Mouse (Mus musculus): ENCODE measurements around the gene Ak1. TPM values are rescaled to one million over a fixed set of nuclear protein-coding genes. Genes with fewer than 3 reads are reported as not detected.

Gene Ak1
- total and polyA plus RNA-seq, 2 experiments from 2014 or later: 107 to 114 TPM

DNA sequence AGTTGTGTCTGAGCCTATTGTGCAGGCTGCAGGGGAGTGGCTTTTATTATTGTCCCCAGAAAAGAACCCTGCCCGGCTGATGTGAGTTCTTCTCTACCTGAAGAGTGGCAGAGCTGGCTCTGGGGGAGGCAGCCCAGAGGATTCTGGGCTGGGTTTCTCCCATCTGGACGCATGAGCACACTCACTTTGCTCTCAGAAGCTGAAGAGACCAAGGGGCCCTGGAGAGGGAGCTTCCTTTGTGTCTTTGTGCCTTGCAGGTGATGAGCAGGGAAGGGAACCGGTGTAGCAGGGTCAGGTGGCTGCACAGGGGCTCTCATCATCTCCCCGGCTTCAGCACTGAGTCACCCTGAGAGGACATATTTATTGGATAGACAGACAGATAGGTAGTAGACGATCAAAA lies 40.7 kb downstream of the Ak1 start:
- H3K4me1 ChIP-seq (ENCODE audit: insufficient read depth, low read length): no peaks in the 10 kb centered on the region
- WGBS: 55% methylated on average over 5 of the region's 5 CpGs
- no peaks in the 10 kb centered on the region for H3K36me3 ChIP-seq (ENCODE audit: insufficient read depth, low read length)
- no peak overlapping the region for H3K4me2 ChIP-seq (ENCODE audit: low read depth, low read length, poor library complexity, severe bottlenecking)
- H3K9me3 ChIP-seq (ENCODE audit: low read length): no peaks in the 10 kb centered on the region
- no peaks in the 10 kb centered on the region for H3K27me3 ChIP-seq (ENCODE audit: insufficient read depth, low read length)
- H3K27ac ChIP-seq (ENCODE audit: low read depth, low read length): no peak overlapping the region
- no peak for ATAC-seq (ENCODE audit: low FRiP score)
- TF ChIP-seq CTCF (IDR thresholded peaks at IDR 0.05): no peak
- H3K4me3 ChIP-seq (ENCODE audit: low read depth, low read length): no peak overlapping the region
- DNase-seq (ENCODE audit: low spot score): no peak
- no peak overlapping the region for H3K9ac ChIP-seq (replicated peaks; ENCODE audit: low read length, poor library complexity, severe bottlenecking)

DNA sequence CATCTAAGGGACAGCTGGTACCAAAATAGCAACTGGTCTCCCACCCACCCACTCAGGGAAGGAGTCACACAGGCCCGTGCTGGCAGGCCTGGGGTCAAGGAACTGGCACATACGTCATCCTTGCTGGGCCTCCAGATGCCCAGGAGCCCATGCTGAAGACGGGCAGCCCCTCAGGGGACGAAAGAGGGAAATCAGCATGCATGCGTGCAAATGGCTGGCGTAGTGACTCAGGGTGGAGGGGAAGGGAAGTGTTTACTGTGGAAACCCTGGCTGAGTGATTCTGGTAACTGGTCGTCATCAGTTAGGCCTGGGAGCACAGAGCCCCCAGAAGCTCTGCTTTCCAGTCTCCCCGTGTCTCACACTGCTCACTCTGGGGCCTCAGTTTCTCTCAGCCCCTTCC lies 43.8 kb downstream of the Ak1 start:
- WGBS: 85% methylated on average over 8 of the region's 8 CpGs

DNA sequence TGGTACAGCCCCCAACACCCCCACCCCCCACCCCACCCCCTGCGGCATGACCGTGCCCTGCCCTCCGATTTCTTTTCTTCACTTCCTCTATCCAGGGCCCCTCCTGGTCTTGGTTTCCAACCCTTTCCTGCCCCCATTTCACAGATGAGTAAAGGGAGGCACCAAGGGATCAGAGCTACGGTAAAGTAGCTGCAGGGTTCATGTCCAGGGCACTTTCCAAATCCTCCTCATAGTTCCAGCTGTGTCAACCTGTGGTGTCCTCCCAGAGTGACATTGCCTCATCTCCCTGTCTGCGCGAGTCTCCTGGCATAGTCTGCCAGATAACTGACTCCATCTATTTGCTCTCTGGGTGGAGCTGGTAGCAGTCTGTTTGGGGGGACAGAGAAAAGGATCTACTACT lies 44.3 kb downstream of the Ak1 start:
- no peak overlapping the region for H3K27ac ChIP-seq (ENCODE audit: low read depth, low read length)
- H3K4me2 ChIP-seq (ENCODE audit: low read depth, low read length, poor library complexity, severe bottlenecking): no peak overlapping the region
- no peak overlapping the region for H3K4me3 ChIP-seq (ENCODE audit: low read depth, low read length)
- DNase-seq (ENCODE audit: low spot score) (no peak), ATAC-seq (ENCODE audit: low FRiP score) (no peak)
- no peak for TF ChIP-seq CTCF (IDR thresholded peaks at IDR 0.05)
- H3K36me3 ChIP-seq (ENCODE audit: insufficient read depth, low read length): no peaks in the 10 kb centered on the region
- no peaks in the 10 kb centered on the region for H3K4me1 ChIP-seq (ENCODE audit: insufficient read depth, low read length)
- WGBS: 83% methylated on average over 6 of the region's 6 CpGs
- H3K9me3 ChIP-seq (ENCODE audit: low read length): no peaks in the 10 kb centered on the region
- no peak overlapping the region for H3K9ac ChIP-seq (replicated peaks; ENCODE audit: low read length, poor library complexity, severe bottlenecking)
- H3K27me3 ChIP-seq (ENCODE audit: insufficient read depth, low read length): no peaks in the 10 kb centered on the region

More for the DNA sequence above, 43.8 kb downstream of the Ak1 start:
- H3K9me3 ChIP-seq (ENCODE audit: low read length): no peaks in the 10 kb centered on the region
- ATAC-seq (ENCODE audit: low FRiP score): no peak
- H3K4me2 ChIP-seq (ENCODE audit: low read depth, low read length, poor library complexity, severe bottlenecking): no peak overlapping the region
- no peaks in the 10 kb centered on the region for H3K27me3 ChIP-seq (ENCODE audit: insufficient read depth, low read length)
- no peak overlapping the region for H3K27ac ChIP-seq (ENCODE audit: low read depth, low read length)
- H3K4me1 ChIP-seq (ENCODE audit: insufficient read depth, low read length): no peaks in the 10 kb centered on the region
- H3K9ac ChIP-seq (replicated peaks; ENCODE audit: low read length, poor library complexity, severe bottlenecking): no peak overlapping the region
- TF ChIP-seq CTCF (IDR thresholded peaks at IDR 0.05): no peak
- H3K4me3 ChIP-seq (ENCODE audit: low read depth, low read length): no peak overlapping the region
- no peaks in the 10 kb centered on the region for H3K36me3 ChIP-seq (ENCODE audit: insufficient read depth, low read length)
- DNase-seq (ENCODE audit: low spot score): no peak

DNA sequence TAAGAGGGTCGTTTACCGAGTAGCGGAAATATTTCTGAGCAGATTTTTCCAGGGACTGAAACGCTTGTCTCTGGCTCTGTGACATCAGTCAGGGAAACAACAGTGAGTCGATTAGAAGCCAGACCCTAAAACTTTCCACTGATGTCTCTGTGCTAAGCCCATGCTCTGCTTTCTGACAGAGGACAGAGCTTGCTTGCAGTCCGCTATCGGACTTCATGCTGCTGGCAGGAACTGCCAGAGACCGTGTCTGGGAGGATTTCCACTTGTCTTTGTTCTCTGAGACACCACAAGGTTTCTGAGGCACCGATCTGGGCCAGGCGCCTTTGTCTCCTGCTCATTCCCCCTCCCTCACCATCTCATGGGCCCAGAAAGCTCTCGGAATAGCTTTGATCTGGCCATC lies 46.2 kb downstream of the Ak1 start:
- H3K27ac ChIP-seq (ENCODE audit: low read depth, low read length): no peak overlapping the region

DNA sequence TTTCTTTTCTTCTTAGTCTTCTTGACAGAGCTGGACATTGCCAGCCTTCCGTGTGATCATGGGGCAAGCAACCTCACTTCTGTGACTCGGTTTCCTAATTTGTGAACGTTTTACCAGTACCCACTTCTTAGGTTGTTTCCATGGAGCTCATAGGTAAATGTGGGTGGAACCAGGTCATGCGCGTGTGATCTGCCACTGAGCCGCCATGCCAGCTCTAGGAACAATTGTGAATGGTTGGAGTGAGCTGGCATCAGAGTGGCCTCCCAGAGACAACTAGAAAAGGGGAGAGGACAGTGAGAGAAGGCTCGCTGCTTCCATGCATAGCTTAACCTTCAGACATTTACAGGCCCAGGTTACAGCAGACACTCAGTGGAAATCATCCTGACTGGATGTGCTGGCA lies 46.6 kb downstream of the Ak1 start:
- H3K4me3 ChIP-seq (ENCODE audit: low read depth, low read length): no peak overlapping the region
- ATAC-seq (ENCODE audit: low FRiP score): no peak
- no peak overlapping the region for H3K9ac ChIP-seq (replicated peaks; ENCODE audit: low read length, poor library complexity, severe bottlenecking)
- no peaks in the 10 kb centered on the region for H3K36me3 ChIP-seq (ENCODE audit: insufficient read depth, low read length)
- no peak overlapping the region for H3K4me2 ChIP-seq (ENCODE audit: low read depth, low read length, poor library complexity, severe bottlenecking)
- H3K9me3 ChIP-seq (ENCODE audit: low read length): no peaks in the 10 kb centered on the region
- H3K27ac ChIP-seq (ENCODE audit: low read depth, low read length): no peak overlapping the region
- no peaks in the 10 kb centered on the region for H3K27me3 ChIP-seq (ENCODE audit: insufficient read depth, low read length)
- TF ChIP-seq CTCF (IDR thresholded peaks at IDR 0.05): no peak
- H3K4me1 ChIP-seq (ENCODE audit: insufficient read depth, low read length): no peaks in the 10 kb centered on the region
- 48% methylated on average over 7 of the region's 7 CpGs for WGBS
- DNase-seq (ENCODE audit: low spot score): no peak

More for the DNA sequence above, 46.2 kb downstream of the Ak1 start:
- DNase-seq (ENCODE audit: low spot score) (peak; percentile 51), ATAC-seq (ENCODE audit: low FRiP score) (no peak)
- H3K4me2 ChIP-seq (ENCODE audit: low read depth, low read length, poor library complexity, severe bottlenecking): no peak overlapping the region
- 23% methylated on average over 11 of the region's 11 CpGs for WGBS
- no peak overlapping the region for H3K9ac ChIP-seq (replicated peaks; ENCODE audit: low read length, poor library complexity, severe bottlenecking)
- no peaks in the 10 kb centered on the region for H3K27me3 ChIP-seq (ENCODE audit: insufficient read depth, low read length)
- no peak for TF ChIP-seq CTCF (IDR thresholded peaks at IDR 0.05)
- H3K36me3 ChIP-seq (ENCODE audit: insufficient read depth, low read length): no peaks in the 10 kb centered on the region
- H3K9me3 ChIP-seq (ENCODE audit: low read length): no peaks in the 10 kb centered on the region
- H3K4me1 ChIP-seq (ENCODE audit: insufficient read depth, low read length): no peaks in the 10 kb centered on the region
- H3K4me3 ChIP-seq (ENCODE audit: low read depth, low read length): no peak overlapping the region

DNA sequence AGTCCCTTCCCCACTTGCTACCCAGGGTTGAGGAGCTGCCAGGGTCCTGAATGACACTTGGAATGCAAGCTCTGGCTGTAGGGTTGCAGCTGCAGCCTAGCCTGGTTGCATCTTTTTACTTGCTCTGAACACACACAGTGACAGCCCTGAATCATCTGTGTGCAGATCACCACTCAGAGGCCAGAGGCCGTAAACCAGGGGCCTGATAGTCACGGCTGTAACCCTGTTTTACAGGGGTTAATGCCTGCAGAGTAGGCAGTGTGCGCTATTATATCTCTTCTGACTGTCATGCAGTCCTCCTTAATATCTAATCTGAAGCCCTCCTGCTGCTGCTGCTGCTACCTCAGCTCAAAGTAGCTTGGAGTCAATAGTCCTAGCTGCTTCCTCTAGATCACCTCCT lies 48.3 kb downstream of the Ak1 start:
- ATAC-seq (ENCODE audit: low FRiP score): no peak
- no peaks in the 10 kb centered on the region for H3K36me3 ChIP-seq (ENCODE audit: insufficient read depth, low read length)
- DNase-seq (ENCODE audit: low spot score): no peak
- H3K9me3 ChIP-seq (ENCODE audit: low read length): no peaks in the 10 kb centered on the region
- no peak overlapping the region for H3K4me2 ChIP-seq (ENCODE audit: low read depth, low read length, poor library complexity, severe bottlenecking)
- H3K27me3 ChIP-seq (ENCODE audit: insufficient read depth, low read length): no peaks in the 10 kb centered on the region
- TF ChIP-seq CTCF (IDR thresholded peaks at IDR 0.05): no peak
- no peaks in the 10 kb centered on the region for H3K4me1 ChIP-seq (ENCODE audit: insufficient read depth, low read length)
- H3K27ac ChIP-seq (ENCODE audit: low read depth, low read length): no peak overlapping the region
- no peak overlapping the region for H3K9ac ChIP-seq (replicated peaks; ENCODE audit: low read length, poor library complexity, severe bottlenecking)
- H3K4me3 ChIP-seq (ENCODE audit: low read depth, low read length): no peak overlapping the region
- WGBS: 84% methylated on average over 3 of the region's 3 CpGs

Data from midbrain, postnatal 0 days (tissue).